Mouse (Mus musculus): ENCODE measurements around the gene Trak1. TPM values are rescaled to one million over a fixed set of nuclear protein-coding genes. Genes with fewer than 3 reads are reported as not detected.

Trak1 gene
- polyA plus RNA-seq, 1 experiment, result 103 TPM

DNA sequence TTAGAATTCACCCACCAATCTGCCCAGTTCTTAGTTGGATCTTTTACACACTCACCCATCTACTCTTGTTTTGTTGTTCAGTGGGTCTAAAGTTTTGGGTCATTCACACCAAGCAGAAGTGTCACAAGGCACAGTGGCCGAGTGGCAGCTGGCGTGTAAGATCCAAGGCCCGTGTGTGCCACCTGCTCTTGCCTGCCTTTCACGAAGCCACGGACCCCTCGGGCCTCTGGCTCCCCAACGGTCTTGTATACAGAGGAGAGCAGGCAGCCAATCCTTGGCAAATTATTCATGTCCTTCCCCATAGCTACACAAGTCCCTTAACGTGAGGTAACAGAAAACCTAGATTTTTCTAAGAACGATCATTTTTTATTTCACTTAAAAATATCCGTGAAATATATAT is 7.2 kb downstream of the Trak1 start:
- WGBS, result 49% methylated on average over 10 of the region's 10 CpGs
- DNase-seq, result peak in 1 of 2 experiments; percentile 21
- TF ChIP-seq POLR2A (IDR thresholded peaks at IDR 0.05; ENCODE audit: borderline replicate concordance, insufficient read depth, low read length) (no peak), CTCF (IDR thresholded peaks at IDR 0.05; ENCODE audit: borderline replicate concordance, insufficient read depth, low read depth, low read length) (no peak)
- H3K27me3 ChIP-seq (ENCODE audit: control insufficient read depth, insufficient read depth, low read length), result no peaks in the 10 kb centered on the region
- H3K4me3 ChIP-seq (replicated peaks; ENCODE audit: insufficient read depth, low read depth, low read length), result no peak overlapping the region
- no peak overlapping the region for H3K27ac ChIP-seq (ENCODE audit: insufficient read depth, low read length)
- H3K4me1 ChIP-seq (ENCODE audit: control insufficient read depth, insufficient read depth, low read length), result peaks cover 51% of the 10 kb centered on the region

DNA sequence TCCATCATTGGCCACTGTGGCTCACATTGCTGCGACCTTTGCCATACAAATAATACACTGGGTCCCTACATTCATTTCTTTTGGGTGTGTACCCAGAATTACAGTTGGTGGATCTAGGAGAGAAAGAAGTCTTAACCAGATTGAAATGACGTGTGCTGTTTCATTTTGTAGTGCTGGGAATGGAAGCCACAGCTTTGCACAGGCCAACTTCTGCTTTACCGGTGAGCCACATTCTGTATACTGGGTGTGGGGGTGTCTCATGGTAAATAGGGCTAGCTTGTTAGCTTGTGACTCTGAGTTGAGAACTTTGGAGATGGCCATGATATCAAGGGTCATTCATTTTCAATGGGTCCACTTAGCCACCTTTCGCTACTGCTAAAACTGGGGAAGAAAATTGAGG is 8.2 kb downstream of the Trak1 start:
- Histone ChIP-seq H3K27me3 (ENCODE audit: control insufficient read depth, insufficient read depth, low read length) (no peaks in the 10 kb centered on the region), H3K27ac (ENCODE audit: insufficient read depth, low read length) (no peak overlapping the region), H3K4me3 (replicated peaks; ENCODE audit: insufficient read depth, low read depth, low read length) (no peak overlapping the region), H3K4me1 (ENCODE audit: control insufficient read depth, insufficient read depth, low read length) (peaks cover 50% of the 10 kb centered on the region)
- TF ChIP-seq POLR2A (IDR thresholded peaks at IDR 0.05; ENCODE audit: borderline replicate concordance, insufficient read depth, low read length), result no peak
- TF ChIP-seq CTCF (IDR thresholded peaks at IDR 0.05; ENCODE audit: borderline replicate concordance, insufficient read depth, low read depth, low read length), result no peak
- 91% methylated on average over 4 of the region's 4 CpGs for WGBS
- peak in 1 of 2 experiments; percentile 9 for DNase-seq

DNA sequence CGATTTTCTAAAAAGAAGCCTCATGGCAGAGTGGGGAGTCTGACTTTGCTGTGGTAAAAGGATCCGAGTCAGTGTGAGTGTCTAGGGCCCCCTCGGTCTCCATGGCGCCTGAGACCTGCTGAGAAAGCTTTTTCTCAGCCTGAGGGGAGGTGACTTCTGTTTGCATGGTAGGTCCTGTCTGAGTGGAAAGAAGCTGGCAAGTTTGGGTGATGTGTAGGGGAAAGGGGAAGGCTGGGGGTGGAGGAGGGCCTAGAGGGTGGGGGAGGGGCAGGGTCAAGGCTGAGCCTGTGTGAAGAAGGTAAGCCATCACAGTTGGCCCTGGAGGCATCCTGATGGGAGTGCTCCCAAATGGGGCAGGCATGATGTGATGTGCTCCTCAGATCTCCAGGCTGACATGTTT is 12.0 kb downstream of the Trak1 start:
- H3K27ac ChIP-seq (ENCODE audit: insufficient read depth, low read length), result no peak overlapping the region
- TF ChIP-seq POLR2A (IDR thresholded peaks at IDR 0.05; ENCODE audit: borderline replicate concordance, insufficient read depth, low read length) (no peak), CTCF (IDR thresholded peaks at IDR 0.05; ENCODE audit: borderline replicate concordance, insufficient read depth, low read depth, low read length) (no peak)
- 67% methylated on average over 4 of the region's 4 CpGs for WGBS
- no peak for DNase-seq
- H3K4me1 ChIP-seq (ENCODE audit: control insufficient read depth, insufficient read depth, low read length), result peaks cover 52% of the 10 kb centered on the region
- H3K27me3 ChIP-seq (ENCODE audit: control insufficient read depth, insufficient read depth, low read length), result no peaks in the 10 kb centered on the region
- no peak overlapping the region for H3K4me3 ChIP-seq (replicated peaks; ENCODE audit: insufficient read depth, low read depth, low read length)

DNA sequence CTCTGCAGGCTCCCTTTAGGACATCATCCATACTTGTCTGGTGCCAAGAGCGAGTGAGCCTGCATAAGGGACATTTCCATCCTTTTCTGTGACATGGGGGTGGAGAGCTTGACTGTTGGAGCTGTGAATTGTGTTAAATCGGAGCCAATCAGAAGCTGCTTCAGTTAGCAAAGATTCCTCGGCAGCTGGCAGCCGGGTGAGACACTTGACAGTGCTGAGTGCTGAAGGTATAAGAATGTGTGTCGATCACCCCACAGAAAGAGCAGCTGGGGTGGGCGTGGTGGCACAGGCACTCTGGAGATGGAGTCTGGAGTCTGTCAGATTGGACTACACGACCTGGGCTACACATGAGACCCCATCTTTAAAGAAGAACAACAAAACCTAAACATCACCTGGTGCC is 13.2 kb downstream of the Trak1 start:
- DNase-seq, result no peak
- WGBS, result 42% methylated on average over 7 of the region's 7 CpGs
- TF ChIP-seq CTCF (IDR thresholded peaks at IDR 0.05; ENCODE audit: borderline replicate concordance, insufficient read depth, low read depth, low read length) (no peak), POLR2A (IDR thresholded peaks at IDR 0.05; ENCODE audit: borderline replicate concordance, insufficient read depth, low read length) (no peak)
- H3K27me3 ChIP-seq (ENCODE audit: control insufficient read depth, insufficient read depth, low read length), result no peaks in the 10 kb centered on the region
- peaks cover 57% of the 10 kb centered on the region for H3K4me1 ChIP-seq (ENCODE audit: control insufficient read depth, insufficient read depth, low read length)
- no peak overlapping the region for H3K4me3 ChIP-seq (replicated peaks; ENCODE audit: insufficient read depth, low read depth, low read length)
- H3K27ac ChIP-seq (ENCODE audit: insufficient read depth, low read length), result no peak overlapping the region

DNA sequence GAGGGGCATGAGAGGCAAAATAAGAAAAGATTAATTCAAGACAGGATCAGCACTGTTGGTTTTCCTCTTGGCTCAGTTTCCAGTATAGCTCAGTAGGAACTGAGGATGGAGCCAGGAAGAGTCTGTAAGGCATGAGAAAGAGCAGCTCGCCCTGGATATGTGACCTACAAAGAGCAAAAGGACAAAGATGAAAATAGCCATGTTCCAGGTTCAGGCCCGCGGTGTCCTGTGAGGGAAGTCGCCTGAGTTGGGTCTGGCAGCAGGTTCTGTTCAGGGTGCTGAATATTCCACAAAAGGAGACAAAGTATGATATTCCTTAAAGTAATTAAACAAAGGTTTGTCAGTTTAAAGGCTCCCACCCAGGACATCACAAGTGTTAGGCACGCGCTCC is 14.5 kb downstream of the Trak1 start:
- WGBS, result 19% methylated on average over 6 of the region's 6 CpGs
- TF ChIP-seq CTCF (IDR thresholded peaks at IDR 0.05; ENCODE audit: borderline replicate concordance, insufficient read depth, low read depth, low read length) (no peak), POLR2A (IDR thresholded peaks at IDR 0.05; ENCODE audit: borderline replicate concordance, insufficient read depth, low read length) (no peak)
- H3K4me1 ChIP-seq (ENCODE audit: control insufficient read depth, insufficient read depth, low read length), result peaks cover 60% of the 10 kb centered on the region

DNA sequence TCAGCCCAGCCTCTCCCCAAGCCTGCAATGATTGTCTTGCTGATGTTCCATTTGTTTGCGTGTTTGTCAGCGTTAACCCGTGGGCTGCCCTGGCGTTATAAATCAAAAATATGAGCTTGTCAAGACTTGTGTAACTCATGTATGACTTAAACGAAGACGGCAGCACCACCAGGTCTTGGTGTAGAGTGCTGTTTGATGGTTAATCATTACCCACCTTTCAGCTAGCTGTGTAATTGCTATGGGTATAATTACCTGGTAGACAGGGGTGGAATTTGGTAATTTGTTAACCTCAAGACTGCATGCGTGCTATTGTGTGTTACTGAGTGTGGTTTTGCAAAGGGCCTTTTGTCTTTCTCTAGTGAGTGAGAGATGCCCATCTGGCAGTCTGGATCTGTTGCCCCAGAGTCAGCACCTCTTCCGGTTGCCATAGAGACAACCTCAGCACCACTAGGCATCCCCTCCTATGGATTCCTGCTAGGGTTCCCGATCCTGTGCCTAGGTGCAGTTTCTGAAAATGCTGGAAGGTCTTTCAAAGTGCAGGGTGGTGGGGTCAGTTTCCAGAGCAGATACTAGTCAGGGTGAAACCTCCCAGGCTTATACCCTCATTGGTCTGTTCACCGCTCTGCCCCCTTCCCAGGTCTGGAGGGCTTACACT is 15.1 kb downstream of the Trak1 start:
- Histone ChIP-seq H3K4me3 (replicated peaks; ENCODE audit: insufficient read depth, low read depth, low read length) (no peak overlapping the region), H3K27me3 (ENCODE audit: control insufficient read depth, insufficient read depth, low read length) (no peaks in the 10 kb centered on the region), H3K4me1 (ENCODE audit: control insufficient read depth, insufficient read depth, low read length) (peaks cover 62% of the 10 kb centered on the region), H3K27ac (ENCODE audit: insufficient read depth, low read length) (peak overlapping the region; percentile 4; the same call in 1 of the 2 replicates)
- TF ChIP-seq POLR2A (IDR thresholded peaks at IDR 0.05; ENCODE audit: borderline replicate concordance, insufficient read depth, low read length), result no peak
- DNase-seq, result no peak
- 37% methylated on average over 10 of the region's 10 CpGs for WGBS

More for the DNA sequence above, 14.5 kb downstream of the Trak1 start:
- DNase-seq, result peak in 1 of 2 experiments; percentile 67
- no peaks in the 10 kb centered on the region for H3K27me3 ChIP-seq (ENCODE audit: control insufficient read depth, insufficient read depth, low read length)
- H3K4me3 ChIP-seq (replicated peaks; ENCODE audit: insufficient read depth, low read depth, low read length), result no peak overlapping the region
- H3K27ac ChIP-seq (ENCODE audit: insufficient read depth, low read length), result peak overlapping the region; percentile 4; the same call in 1 of the 2 replicates

DNA sequence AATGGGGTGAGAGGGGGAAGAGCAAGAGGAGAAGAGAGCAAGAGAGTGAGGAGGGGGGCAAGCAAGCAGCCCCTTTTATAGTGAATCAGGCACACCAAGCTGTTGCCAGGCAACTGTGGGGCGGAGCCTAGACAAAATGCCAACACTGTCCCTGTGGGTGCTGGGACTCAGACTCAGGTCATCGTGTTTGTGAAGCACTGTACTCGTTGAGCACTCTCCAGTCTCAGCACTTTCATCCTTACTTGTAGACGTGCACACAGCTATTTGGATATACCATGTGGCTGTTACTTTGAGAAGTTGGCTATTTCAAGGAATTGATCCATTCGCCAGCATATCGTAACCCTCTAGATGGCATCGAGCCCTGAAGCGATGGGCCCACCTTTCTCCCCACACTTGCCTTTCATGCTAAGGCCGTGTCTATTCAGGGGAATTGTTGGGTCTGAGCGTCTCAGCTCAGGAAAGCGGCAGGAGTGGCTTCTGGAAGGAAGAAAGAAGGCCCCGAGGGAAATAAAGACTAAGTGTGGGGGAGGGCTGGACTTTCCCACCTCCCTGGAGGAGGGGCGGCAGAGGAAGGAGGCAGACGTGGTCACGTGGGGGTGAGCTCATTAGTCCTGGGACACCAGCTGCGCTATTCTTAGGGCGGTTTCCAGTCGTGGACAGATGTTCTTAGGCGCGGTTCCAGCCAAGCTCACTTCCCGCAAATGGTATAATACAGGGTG is 16.5 kb downstream of the Trak1 start:
- Histone ChIP-seq H3K27ac (ENCODE audit: insufficient read depth, low read length) (no peak overlapping the region), H3K27me3 (ENCODE audit: control insufficient read depth, insufficient read depth, low read length) (no peaks in the 10 kb centered on the region), H3K4me3 (replicated peaks; ENCODE audit: insufficient read depth, low read depth, low read length) (no peak overlapping the region), H3K4me1 (ENCODE audit: control insufficient read depth, insufficient read depth, low read length) (peaks cover 71% of the 10 kb centered on the region)
- DNase-seq, result no peak
- TF ChIP-seq POLR2A (IDR thresholded peaks at IDR 0.05; ENCODE audit: borderline replicate concordance, insufficient read depth, low read length) (no peak), CTCF (IDR thresholded peaks at IDR 0.05; ENCODE audit: borderline replicate concordance, insufficient read depth, low read depth, low read length) (no peak)
- 42% methylated on average over 21 of the region's 21 CpGs for WGBS

All from cerebellum, adult 2 months (tissue).